ENCODE assay signal across 9 mouse cellular contexts in the genomic region with DNA sequence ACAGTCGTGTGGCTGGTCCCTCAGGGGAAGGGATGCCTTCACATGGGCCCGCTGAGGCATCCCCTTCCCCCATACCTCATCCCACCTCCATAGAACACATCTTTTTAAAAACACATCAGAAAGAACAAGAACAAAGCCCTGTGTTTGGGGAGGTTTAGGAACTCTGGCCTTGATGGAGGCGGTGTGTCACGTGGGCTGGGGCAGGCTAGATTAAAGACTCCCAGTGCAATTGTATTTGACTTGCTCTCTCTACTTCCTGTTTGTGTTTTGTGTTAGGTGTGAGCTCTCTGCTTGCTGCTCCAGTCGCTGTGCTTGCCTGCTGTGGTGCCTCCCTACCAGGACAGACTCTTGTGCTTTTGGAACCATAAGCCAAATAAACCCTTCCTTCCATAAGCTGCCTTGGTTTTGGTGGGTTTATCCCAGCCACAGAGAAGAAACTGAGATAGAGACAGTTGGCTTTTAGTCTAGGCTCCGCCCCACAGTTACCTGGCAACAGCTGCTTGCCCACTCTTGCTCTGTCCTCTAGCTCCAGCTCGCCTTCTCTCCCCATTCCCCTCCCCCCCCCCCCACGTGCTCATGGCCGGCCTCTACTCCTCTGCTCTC. TPM values are rescaled to one million over a fixed set of nuclear protein-coding genes. Genes with fewer than 3 reads are reported as not detected.
DNase-seq lines count a peak whose midpoint lies in the region; ATAC-seq lines count a peak whose summit lies in the region.
"Had no signal": no experiment of that assay in that cellular context is flagged by ENCODE, and none has a peak within 500 bp of the region (broad histone marks: within the 10 kb centered on the region; RNA-seq: fewer than 3 reads in every experiment).

No protein-coding gene starts in this region.

- no peak for ATAC-seq in lung, embryonic 15.5 days (ENCODE audit: borderline replicate concordance, extremely low read depth, low FRiP score, low TSS enrichment)
- ATAC-seq in forebrain, embryonic 11.5 days (replicated peaks; ENCODE audit: low FRiP score) = peak; percentile 35
- ATAC-seq in liver, embryonic 12.5 days = peak; percentile 34

- H3K9ac ChIP-seq in lung, embryonic 15.5 days = no peak overlapping the region
- peak overlapping the region; percentile 12; the same call in 1 of the 2 replicates for H3K9ac ChIP-seq in forebrain, embryonic 11.5 days (ENCODE audit: low read length)
- H3K9ac ChIP-seq in liver, embryonic 12.5 days = peak overlapping the region; percentile 34; the same call in 1 of the 2 replicates

- peaks cover 22% of the 10 kb centered on the region for H3K4me1 ChIP-seq in lung, embryonic 15.5 days
- H3K4me1 ChIP-seq in forebrain, embryonic 11.5 days (replicated peaks; ENCODE audit: control insufficient read depth, insufficient read depth, low read length) = peaks cover 20% of the 10 kb centered on the region; the same call in 1 of the 2 replicates
- H3K4me1 ChIP-seq in liver, embryonic 12.5 days = peaks cover 47% of the 10 kb centered on the region

- H3K4me3 ChIP-seq in lung, embryonic 15.5 days = no peak overlapping the region
- H3K4me3 ChIP-seq in forebrain, embryonic 11.5 days (ENCODE audit: low read depth, low read length) = no peak overlapping the region
- no peak overlapping the region for H3K4me3 ChIP-seq in liver, embryonic 12.5 days

- 13% methylated on average over 9 of the region's 9 CpGs for WGBS in lung, embryonic 15.5 days
- 3% methylated on average over 8 of the region's 9 CpGs for WGBS in forebrain, embryonic 11.5 days
- 21% methylated on average over 9 of the region's 9 CpGs for WGBS in liver, embryonic 12.5 days (ENCODE audit: insufficient replicate concordance)

- H3K36me3 ChIP-seq in lung, embryonic 15.5 days = no peaks in the 10 kb centered on the region
- no peaks in the 10 kb centered on the region for H3K36me3 ChIP-seq in forebrain, embryonic 11.5 days (ENCODE audit: control insufficient read depth, insufficient read depth, low read length)
- no peaks in the 10 kb centered on the region for H3K36me3 ChIP-seq in liver, embryonic 12.5 days

- peak overlapping the region; percentile 26; the same call in 1 of the 2 replicates for H3K4me2 ChIP-seq in lung, embryonic 15.5 days
- H3K4me2 ChIP-seq in forebrain, embryonic 11.5 days (ENCODE audit: low read depth, low read length, severe bottlenecking) = 0 out of 2 replicates have a peak overlapping the region, but pooled peaks have one; percentile 18
- H3K4me2 ChIP-seq in liver, embryonic 12.5 days = peak overlapping the region; percentile 46

- peak overlapping the region; percentile 51 for H3K27ac ChIP-seq in lung, embryonic 15.5 days
- H3K27ac ChIP-seq in forebrain, embryonic 11.5 days (ENCODE audit: low read depth, low read length) = peak overlapping the region; percentile 85
- H3K27ac ChIP-seq in liver, embryonic 12.5 days = peak overlapping the region; percentile 69

- H3K9me3 ChIP-seq in lung, embryonic 15.5 days = no peaks in the 10 kb centered on the region
- no peaks in the 10 kb centered on the region for H3K9me3 ChIP-seq in forebrain, embryonic 11.5 days (ENCODE audit: control insufficient read depth, low read length)
- H3K9me3 ChIP-seq in liver, embryonic 12.5 days (replicated peaks) = no peaks in the 10 kb centered on the region

- DNase-seq in lung, postnatal 14 days = no peak
- DNase-seq in forebrain, embryonic 11.5 days (ENCODE audit: low spot score) = peak; percentile 71
- peak; percentile 56 for DNase-seq in thymus, postnatal 14 days
- no peak for DNase-seq in right cerebral cortex, postnatal 4 days
- no peak for DNase-seq in layer of hippocampus, adult 9-10 months (ENCODE audit: low spot score)
- no peak for DNase-seq in lung, postnatal 4 days
- DNase-seq: kidney, adult 2 months had no signal

- H3K27me3 ChIP-seq in lung, embryonic 15.5 days = no peaks in the 10 kb centered on the region
- no peaks in the 10 kb centered on the region for H3K27me3 ChIP-seq in forebrain, embryonic 11.5 days (ENCODE audit: control insufficient read depth, insufficient read depth, low read length)
- no peaks in the 10 kb centered on the region for H3K27me3 ChIP-seq in liver, embryonic 12.5 days (replicated peaks)

RNA-seq across cellular contexts. Expression of a gene that starts 12.7 kb away (rescaled TPM):
- 19.6 and 22.4 TPM in 2 replicates for polyA plus RNA-seq in lung, embryonic 15.5 days (2015; fragmentation: Nextera tagmentation; extraction: Ambion mirVana)
- polyA plus RNA-seq in forebrain, embryonic 11.5 days (2014; fragmentation: Nextera tagmentation; extraction: Ambion mirVana) = 14.5 and 17.8 TPM in 2 replicates
- 15.2 and 18.5 TPM in 2 replicates for polyA plus RNA-seq in liver, embryonic 12.5 days (2016; fragmentation: Nextera tagmentation; extraction: Ambion mirVana)

RNA-seq across cellular contexts. Expression of a gene that starts 14.2 kb away (rescaled TPM):
- polyA plus RNA-seq in lung, embryonic 15.5 days (2015; fragmentation: Nextera tagmentation; extraction: Ambion mirVana) = 20.8 and 21.7 TPM in 2 replicates
- 55.0 and 58.3 TPM in 2 replicates for polyA plus RNA-seq in forebrain, embryonic 11.5 days (2014; fragmentation: Nextera tagmentation; extraction: Ambion mirVana)
- polyA plus RNA-seq in liver, embryonic 12.5 days (2016; fragmentation: Nextera tagmentation; extraction: Ambion mirVana) = 19.5 and 20.3 TPM in 2 replicates

RNA-seq across cellular contexts. Expression of a gene that starts 32.0 kb away (rescaled TPM):
- 11.8 and 12.8 TPM in 2 replicates for polyA plus RNA-seq in lung, embryonic 15.5 days (2015; fragmentation: Nextera tagmentation; extraction: Ambion mirVana)
- 0.48 and 1.5 TPM in 2 replicates for polyA plus RNA-seq in forebrain, embryonic 11.5 days (2014; fragmentation: Nextera tagmentation; extraction: Ambion mirVana)
- polyA plus RNA-seq in liver, embryonic 12.5 days (2016; fragmentation: Nextera tagmentation; extraction: Ambion mirVana) = 1.2 and 2.7 TPM in 2 replicates

Comparison
In these comparisons a context has a peak if more than half of its experiments do, and no peak if none do; other contexts are left out.
1. DNase-seq: peak in forebrain, embryonic 11.5 days (single experiment) and thymus, postnatal 14 days (single experiment); none in lung, postnatal 14 days (single experiment), right cerebral cortex, postnatal 4 days (single experiment), layer of hippocampus, adult 9-10 months (single experiment) and lung, postnatal 4 days (0 of 2).
2. Peak in every context shown above with its lines, with median percentiles within 50 percentile points of each other: H3K27ac ChIP-seq and H3K4me2 ChIP-seq.